Mouse (Mus musculus) CH12.LX (cell line): ENCODE data around the gene Atrnl1. TPM values are rescaled to one million over a fixed set of nuclear protein-coding genes. Genes with fewer than 3 reads are reported as not detected.

ENCODE experiments used
- DNase-seq: peaks from one replicate; pipeline ENCODE4 v3.0.0-alpha.2; 2013; ENCODE audit errors: extremely low read depth
- H3K27ac ChIP-seq: 2 replicates; pipeline ENCODE4 v1.5.1; 2012; ENCODE audit warnings: low read depth, mild to moderate bottlenecking, control low read depth, moderate library complexity; ENCODE audit not compliant: insufficient read depth
- H3K27me3 ChIP-seq: replicated peaks from 2 replicates; pipeline ENCODE3; 2012; ENCODE audit warnings: inconsistent platforms
- H3K36me3 ChIP-seq, 2 experiments: replicated peaks in 1 of 2; 2 replicates each; pipeline versions ENCODE3 to v1.6.1; 2012; ENCODE audit warnings: inconsistent platforms in 1 of 2, low read length in 1 of 2, mild to moderate bottlenecking in 1 of 2, mixed read lengths in 1 of 2, moderate library complexity in 1 of 2; ENCODE audit not compliant: control insufficient read depth in 1 of 2, insufficient read depth in 1 of 2
- H3K4me1 ChIP-seq, 2 experiments: 2 replicates each; pipeline ENCODE4 v1.6.1; 2012; ENCODE audit warnings: inconsistent platforms in 1 of 2, moderate library complexity in 1 of 2; ENCODE audit not compliant: insufficient read depth in 2 of 2, control insufficient read depth in 1 of 2
- H3K4me2 ChIP-seq: 2 replicates; pipeline ENCODE4 v1.6.1; 2012; ENCODE audit warnings: low read depth, mild to moderate bottlenecking, control low read depth; ENCODE audit not compliant: poor library complexity, insufficient read depth, severe bottlenecking
- H3K4me3 ChIP-seq, 3 experiments: fragments of 150-350 bp in 1 of 3; sonication (generic) in 1 of 3; replicated peaks in 1 of 3; 2 replicates each; pipeline versions ENCODE3 to v1.5.1; 2011 to 2012; ENCODE audit warnings: low read depth in 2 of 3, low read length in 2 of 3, mild to moderate bottlenecking in 2 of 3, moderate library complexity in 2 of 3, control low read depth in 1 of 3, improper control_type of control experiment in 1 of 3, inconsistent platforms in 1 of 3, mixed read lengths in 1 of 3; ENCODE audit not compliant: poor library complexity in 1 of 3
- H3K79me2 ChIP-seq: replicated peaks from 2 replicates; pipeline ENCODE4 v1.6.1; 2012; ENCODE audit warnings: mild to moderate bottlenecking, moderate library complexity; ENCODE audit not compliant: control insufficient read depth, poor library complexity, insufficient read depth, severe bottlenecking; ENCODE audit errors: extremely low read depth
- H3K9ac ChIP-seq: 2 replicates; pipeline ENCODE4 v1.6.1; 2012; ENCODE audit warnings: low read depth, mild to moderate bottlenecking, control low read depth, moderate library complexity; ENCODE audit not compliant: insufficient read depth
- H3K9me3 ChIP-seq: replicated peaks from 2 replicates; pipeline ENCODE3; 2012; ENCODE audit warnings: low read length, inconsistent platforms, mixed read lengths
- BHLHE40 ChIP-seq: IDR thresholded peaks from 2 replicates; pipeline ENCODE4 v1.6.1; 2011; ENCODE audit warnings: mild to moderate bottlenecking, low read depth, low read length, improper control_type of control experiment
- CHD1 ChIP-seq: IDR thresholded peaks from 2 replicates; pipeline ENCODE4 v1.6.1; 2012; ENCODE audit warnings: low read depth, low read length, improper control_type of control experiment, inconsistent platforms
- ELF1 ChIP-seq: IDR thresholded peaks from 2 replicates; pipeline ENCODE4 v1.6.1; 2014; ENCODE audit warnings: low read depth, mild to moderate bottlenecking, inconsistent platforms, low read length, improper control_type of control experiment
- HCFC1 ChIP-seq: IDR thresholded peaks from 2 replicates; pipeline ENCODE4 v1.6.1; 2012; ENCODE audit warnings: low read depth, mild to moderate bottlenecking, inconsistent platforms, low read length, improper control_type of control experiment
- KAT2A ChIP-seq: IDR thresholded peaks from 2 replicates; pipeline ENCODE4 v1.6.1; 2012; ENCODE audit warnings: low read length, improper control_type of control experiment, inconsistent platforms; ENCODE audit not compliant: insufficient replicate concordance
- MAZ ChIP-seq: IDR thresholded peaks from 2 replicates; pipeline ENCODE4 v1.6.1; 2012; ENCODE audit warnings: low read depth, mild to moderate bottlenecking, inconsistent platforms, low read length, improper control_type of control experiment, moderate library complexity
- MEF2A ChIP-seq: IDR thresholded peaks from 2 replicates; pipeline ENCODE4 v1.6.1; 2014; ENCODE audit warnings: low read depth, mild to moderate bottlenecking, inconsistent platforms, low read length, improper control_type of control experiment, borderline replicate concordance
- MXI1 ChIP-seq: IDR thresholded peaks from 2 replicates; pipeline ENCODE4 v1.6.1; 2011; ENCODE audit warnings: mild to moderate bottlenecking, low read depth, low read length, improper control_type of control experiment
- NELFE ChIP-seq: IDR thresholded peaks from 2 replicates; pipeline ENCODE4 v1.6.1; 2011; ENCODE audit warnings: low read depth, low read length, improper control_type of control experiment
- PAX5 ChIP-seq: IDR thresholded peaks from 2 replicates; pipeline ENCODE4 v1.6.1; 2012; ENCODE audit warnings: low read length, inconsistent platforms, mixed read lengths
- POLR2A ChIP-seq: IDR thresholded peaks from 2 replicates; pipeline ENCODE4 v1.6.1; 2011; ENCODE audit warnings: low read depth, mild to moderate bottlenecking, improper control_type of control experiment, low read length
- SIN3A ChIP-seq: IDR thresholded peaks from 2 replicates; pipeline ENCODE4 v1.6.1; 2012; ENCODE audit warnings: low read length, improper control_type of control experiment, inconsistent platforms
- TCF12 ChIP-seq: IDR thresholded peaks from 2 replicates; pipeline ENCODE4 v1.6.1; 2014; ENCODE audit warnings: low read depth, mild to moderate bottlenecking, inconsistent platforms, low read length, improper control_type of control experiment
- USF1 ChIP-seq: IDR thresholded peaks from 2 replicates; pipeline ENCODE4 v1.6.1; 2014; ENCODE audit warnings: low read depth, mild to moderate bottlenecking, inconsistent platforms, low read length, improper control_type of control experiment
- USF2 ChIP-seq: conservative IDR thresholded peaks from 2 replicates; pipeline ENCODE4 v1.6.1; 2011; ENCODE audit warnings: low read depth, low read length, improper control_type of control experiment
- ZC3H11A ChIP-seq: IDR thresholded peaks from 2 replicates; pipeline ENCODE4 v1.6.1; 2012; ENCODE audit warnings: low read depth, mild to moderate bottlenecking, inconsistent platforms, low read length, improper control_type of control experiment
- ZKSCAN1 ChIP-seq: IDR thresholded peaks from 2 replicates; pipeline ENCODE4 v1.6.1; 2012; ENCODE audit warnings: low read depth, inconsistent platforms, low read length, improper control_type of control experiment, borderline replicate concordance
- dilution Hi-C: fragments of 300-500 bp; cut with MboI; formaldehyde crosslinking; loops from 2 replicates; pipeline ENCODE4 v1.14.3; 2020; ENCODE audit warnings: low sequenced_read_pairs; ENCODE audit not compliant: extremely low pct_unique_long_range_greater_than_20kb, extremely low pct_ligation_motif_present
- in situ Hi-C: fragments of 300-500 bp; cut with MboI; formaldehyde crosslinking; loops from 3 replicates; pipeline ENCODE4 v1.14.3; 2019; ENCODE audit warnings: low sequenced_read_pairs, low pct_ligation_motif_present, low pct_unique_long_range_greater_than_20kb, mixed read lengths
- polyA plus RNA-seq: library from polyadenylated mRNA; unstranded; fragments of >175 nt; gene quantifications from 2 replicates; pipeline ENCODE4 v1.2.1, GENCODE M21; 2012; ENCODE audit warnings: low read depth; ENCODE audit not compliant: insufficient read length
- total RNA-seq, 2 experiments: library from RNA; depleted of rRNA; stranded (reverse); fragments of 300-350 nt in 1 of 2; fragments of >200 nt in 1 of 2; gene quantifications; 2 replicates each; pipeline ENCODE4 v1.2.3; 2012 to 2014

The Atrnl1 gene
- total and polyA plus RNA-seq, 3 experiments, result 1.9 TPM

DNA sequence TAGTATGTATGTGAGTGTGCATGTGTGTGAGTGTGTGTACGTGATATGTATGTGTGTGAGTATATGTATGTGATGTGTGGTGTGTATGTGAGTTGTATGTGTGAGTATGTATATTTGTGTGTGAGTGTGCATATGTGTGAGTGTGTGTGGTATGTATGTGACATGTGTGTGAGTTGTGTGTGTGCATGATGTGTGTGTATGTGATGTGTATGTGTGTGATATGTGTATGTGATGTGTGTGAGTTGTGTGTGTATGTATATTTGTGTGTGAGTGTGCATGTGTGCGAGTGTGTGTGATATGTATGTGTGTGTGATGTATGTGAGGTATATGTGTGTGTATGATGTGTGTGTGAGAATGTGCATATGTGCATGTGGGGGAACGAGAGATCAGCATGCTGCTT, 326.0 kb downstream of the Atrnl1 start:
- Histone ChIP-seq H3K4me2 (no peak overlapping the region), H3K27me3 (no peaks in the 10 kb centered on the region), H3K9me3 (no peaks in the 10 kb centered on the region), H3K4me3 (no peak overlapping the region), H3K36me3 (no peaks in the 10 kb centered on the region), H3K79me2 (no peaks in the 10 kb centered on the region), H3K9ac (no peak overlapping the region), H3K4me1 (peaks cover 0 to 3% of the 10 kb centered on the region in 2 experiments), H3K27ac (no peak overlapping the region)
- TF ChIP-seq POLR2A, result no peak
- DNase-seq, result no peak
- in situ Hi-C loops (no loop called here), dilution Hi-C loops (no loop called here)

- dilution Hi-C loops, result no loop called here
- TF ChIP-seq USF1 (no peak), KAT2A (no peak), ELF1 (no peak), HCFC1 (no peak), ZC3H11A (no peak), SIN3A (no peak)
- H3K4me3 ChIP-seq, result no peak overlapping the region
- no peak overlapping the region for H3K9ac ChIP-seq
- H3K79me2 ChIP-seq, result no peaks in the 10 kb centered on the region
- H3K4me2 ChIP-seq, result no peak overlapping the region
- no peaks in the 10 kb centered on the region for H3K36me3 ChIP-seq
- no peaks in the 10 kb centered on the region for H3K27me3 ChIP-seq
- peaks cover 0 to 8% of the 10 kb centered on the region in 2 experiments for H3K4me1 ChIP-seq
- no peak overlapping the region for H3K27ac ChIP-seq
- in situ Hi-C loops, result no loop called here
- no peaks in the 10 kb centered on the region for H3K9me3 ChIP-seq
- DNase-seq, result no peak
Observed at GRCm38 (mm10) chr19:57939166-57939565, 328.3 kb downstream of the Atrnl1 start.

- no peaks in the 10 kb centered on the region for H3K79me2 ChIP-seq
- H3K27ac ChIP-seq, result no peak overlapping the region
- peak; percentile 7 for DNase-seq
- H3K4me1 ChIP-seq, result peaks cover 0 to 8% of the 10 kb centered on the region in 2 experiments
- dilution Hi-C loops (no loop called here), in situ Hi-C loops (no loop called here)
- H3K9me3 ChIP-seq, result no peaks in the 10 kb centered on the region
- no peak overlapping the region for H3K4me3 ChIP-seq
- TF ChIP-seq BHLHE40, result no peak
- TF ChIP-seq PAX5, result no peak
- TF ChIP-seq NELFE, result no peak
- no peak for TF ChIP-seq TCF12
- no peak for TF ChIP-seq MXI1
- TF ChIP-seq MEF2A, result no peak
- TF ChIP-seq ZKSCAN1, result no peak
- TF ChIP-seq KAT2A, result no peak
- no peak for TF ChIP-seq MAZ
- no peak for TF ChIP-seq CHD1
- no peak for TF ChIP-seq USF2
- H3K27me3 ChIP-seq, result no peaks in the 10 kb centered on the region
- H3K36me3 ChIP-seq, result no peaks in the 10 kb centered on the region
- no peak overlapping the region for H3K9ac ChIP-seq
- no peak overlapping the region for H3K4me2 ChIP-seq
Observed at GRCm38 (mm10) chr19:57941529-57941928, 330.7 kb downstream of the Atrnl1 start.
